Mouse (Mus musculus) kidney, adult 2 months (tissue): Measurements from ENCODE around the gene Ros1.

ENCODE experiments used
- CTCF ChIP-seq: fragments of 200-500 bp; conservative IDR thresholded peaks from 2 replicates; pipeline ENCODE4 v1.5.1; 2011; ENCODE audit warnings: low read depth, mild to moderate bottlenecking, control low read depth, low read length, moderate library complexity, mixed read lengths; ENCODE audit not compliant: insufficient read depth, insufficient read length
- POLR2A ChIP-seq: fragments of 200-500 bp; IDR thresholded peaks from one replicate; pipeline ENCODE4 v1.6.1; 2011; ENCODE audit warnings: low read depth, low read length, control low read depth

- TF ChIP-seq CTCF (no peak), POLR2A (no peak)
These were observed 171.6 kb downstream of the Ros1 start for GRCm38 (mm10) chr10:52023213-52024052.
